Mouse (Mus musculus) MEL (cell line): ENCODE measurements around the gene 0610009B22Rik. TPM values are rescaled to one million over a fixed set of nuclear protein-coding genes. Genes with fewer than 3 reads are reported as not detected.

Experiments
- DNase-seq: peaks from one replicate; pipeline ENCODE4 v3.0.0; 2011; ENCODE audit warnings: low read depth, low spot score
- H3K27ac ChIP-seq: 2 replicates; pipeline ENCODE4 v1.5.1; 2012; ENCODE audit warnings: low read depth, mild to moderate bottlenecking, control low read depth, low read length, moderate library complexity; ENCODE audit not compliant: control insufficient read depth
- H3K27me3 ChIP-seq, 2 experiments: fragments of 150-350 bp in 1 of 2; sonication (generic) in 1 of 2; 2 replicates each; pipeline ENCODE4 v1.6.1; 2012; ENCODE audit warnings: low read length in 2 of 2, mild to moderate bottlenecking in 2 of 2, improper control_type of control experiment in 1 of 2, moderate library complexity in 1 of 2; ENCODE audit not compliant: insufficient read depth in 2 of 2, control insufficient read depth in 1 of 2
- H3K36me3 ChIP-seq, 2 experiments: 2 replicates each; pipeline ENCODE4 v1.6.1; 2012 to 2014; ENCODE audit warnings: low read length in 2 of 2, improper control_type of control experiment in 1 of 2, inconsistent platforms in 1 of 2, mild to moderate bottlenecking in 1 of 2; ENCODE audit not compliant: insufficient read depth in 2 of 2, control insufficient read depth in 1 of 2
- H3K4me1 ChIP-seq, 2 experiments: fragments of 150-350 bp in 1 of 2; sonication (generic) in 1 of 2; 2 replicates each; pipeline ENCODE4 v1.6.1; 2012; ENCODE audit warnings: low read length in 2 of 2, improper control_type of control experiment in 1 of 2, mild to moderate bottlenecking in 1 of 2; ENCODE audit not compliant: insufficient read depth in 2 of 2, control insufficient read depth in 1 of 2
- H3K4me3 ChIP-seq, 2 experiments: fragments of 150-350 bp in 1 of 2; sonication (generic) in 1 of 2; 2 replicates each; pipeline ENCODE4 v1.5.1; 2012; ENCODE audit warnings: low read depth in 2 of 2, low read length in 2 of 2, mild to moderate bottlenecking in 2 of 2, moderate library complexity in 2 of 2, control low read depth in 1 of 2, improper control_type of control experiment in 1 of 2; ENCODE audit not compliant: control insufficient read depth in 1 of 2, insufficient read depth in 1 of 2
- H3K79me2 ChIP-seq: 2 replicates; pipeline ENCODE4 v1.6.1; 2012; ENCODE audit warnings: mild to moderate bottlenecking, low read length, moderate library complexity; ENCODE audit not compliant: control insufficient read depth, poor library complexity, insufficient read depth
- H3K9ac ChIP-seq: 2 replicates; pipeline ENCODE4 v1.6.1; 2012; ENCODE audit warnings: low read depth, mild to moderate bottlenecking, control low read depth, low read length, moderate library complexity; ENCODE audit not compliant: control insufficient read depth, poor library complexity, severe bottlenecking
- H3K9me3 ChIP-seq: fragments of 150-350 bp; sonication (generic); replicated peaks from 2 replicates; pipeline ENCODE4 v1.6.1; 2012; ENCODE audit warnings: mild to moderate bottlenecking, low read length, improper control_type of control experiment, moderate library complexity; ENCODE audit not compliant: insufficient read depth
- CHD1 ChIP-seq: IDR thresholded peaks from 2 replicates; pipeline ENCODE4 v1.6.1; 2012; ENCODE audit warnings: low read depth, mild to moderate bottlenecking, inconsistent platforms, low read length, improper control_type of control experiment
- CHD2 ChIP-seq: IDR thresholded peaks from 2 replicates; pipeline ENCODE4 v1.6.1; 2011; ENCODE audit warnings: low read length, improper control_type of control experiment
- CTCF ChIP-seq, 3 experiments: IDR thresholded peaks in 2 of 3; conservative IDR thresholded peaks in 1 of 3; 2 replicates each; pipeline ENCODE4 v1.5.1; 2011 to 2012; ENCODE audit warnings: low read length in 3 of 3, low read depth in 2 of 3, mild to moderate bottlenecking in 2 of 3, improper control_type of control experiment in 1 of 3, inconsistent platforms in 1 of 3, mixed read lengths in 1 of 3, moderate library complexity in 1 of 3; ENCODE audit not compliant: control insufficient read depth in 1 of 3, insufficient read depth in 1 of 3, poor library complexity in 1 of 3, severe bottlenecking in 1 of 3
- E2F4 ChIP-seq: IDR thresholded peaks from 2 replicates; pipeline ENCODE4 v1.6.1; 2011; ENCODE audit warnings: low read depth, low read length, improper control_type of control experiment, borderline replicate concordance
- EP300 ChIP-seq, 2 experiments: IDR thresholded peaks; 2 replicates each; pipeline ENCODE4 v1.6.1; 2011; ENCODE audit warnings: improper control_type of control experiment in 2 of 2, low read length in 2 of 2, low read depth in 1 of 2, mild to moderate bottlenecking in 1 of 2
- ETS1 ChIP-seq: IDR thresholded peaks from 2 replicates; pipeline ENCODE4 v1.6.1; 2012; ENCODE audit warnings: low read depth, mild to moderate bottlenecking, inconsistent platforms, low read length, improper control_type of control experiment, moderate library complexity
- GABPA ChIP-seq: IDR thresholded peaks from 2 replicates; pipeline ENCODE4 v1.6.1; 2012; ENCODE audit warnings: low read depth, mild to moderate bottlenecking, inconsistent platforms, low read length, improper control_type of control experiment, moderate library complexity
- GATA1 ChIP-seq: IDR thresholded peaks from 2 replicates; pipeline ENCODE4 v1.6.1; 2011; ENCODE audit warnings: low read depth, low read length, improper control_type of control experiment
- HCFC1 ChIP-seq: IDR thresholded peaks from 2 replicates; pipeline ENCODE4 v1.6.1; 2012; ENCODE audit warnings: low read depth, mild to moderate bottlenecking, inconsistent platforms, low read length, improper control_type of control experiment, moderate library complexity
- JUND ChIP-seq: IDR thresholded peaks from 2 replicates; pipeline ENCODE4 v1.6.1; 2011; ENCODE audit warnings: low read depth, mild to moderate bottlenecking, improper control_type of control experiment, low read length
- MAFK ChIP-seq: IDR thresholded peaks from 2 replicates; pipeline ENCODE4 v1.6.1; 2011; ENCODE audit warnings: low read depth, mild to moderate bottlenecking, low read length, improper control_type of control experiment, borderline replicate concordance
- MAX ChIP-seq: IDR thresholded peaks from 2 replicates; pipeline ENCODE4 v1.6.1; 2011; ENCODE audit warnings: low read length, improper control_type of control experiment
- MAZ ChIP-seq: IDR thresholded peaks from 2 replicates; pipeline ENCODE4 v1.6.1; 2012; ENCODE audit warnings: low read depth, mild to moderate bottlenecking, inconsistent platforms, low read length, improper control_type of control experiment
- MYB ChIP-seq: IDR thresholded peaks from 2 replicates; pipeline ENCODE4 v1.6.1; 2011; ENCODE audit warnings: mild to moderate bottlenecking, low read depth, low read length, improper control_type of control experiment
- MYC ChIP-seq: IDR thresholded peaks from 2 replicates; pipeline ENCODE4 v1.6.1; 2011; ENCODE audit warnings: low read depth, mild to moderate bottlenecking, low read length, improper control_type of control experiment, moderate library complexity
- POLR2A ChIP-seq, 2 experiments: IDR thresholded peaks; 2 replicates each; pipeline ENCODE4 v1.6.1; 2011 to 2012; ENCODE audit warnings: low read length in 2 of 2, mild to moderate bottlenecking in 2 of 2, control low read depth in 1 of 2, improper control_type of control experiment in 1 of 2, low read depth in 1 of 2, moderate library complexity in 1 of 2; ENCODE audit not compliant: control insufficient read depth in 1 of 2, insufficient read depth in 1 of 2, poor library complexity in 1 of 2
- POLR2AphosphoS2 ChIP-seq: IDR thresholded peaks from 2 replicates; pipeline ENCODE4 v1.6.1; 2011; ENCODE audit warnings: low read length, improper control_type of control experiment
- POLR2AphosphoS5 ChIP-seq: IDR thresholded peaks from 2 replicates; pipeline ENCODE4 v1.6.1; 2012; ENCODE audit warnings: low read depth, borderline replicate concordance, mild to moderate bottlenecking, inconsistent platforms, low read length, moderate library complexity, mixed read lengths
- RAD21 ChIP-seq: IDR thresholded peaks from 2 replicates; pipeline ENCODE4 v1.6.1; 2011; ENCODE audit warnings: mild to moderate bottlenecking, low read depth, low read length, improper control_type of control experiment
- SIN3A ChIP-seq: IDR thresholded peaks from 2 replicates; pipeline ENCODE4 v1.6.1; 2012; ENCODE audit warnings: low read length, improper control_type of control experiment, inconsistent platforms
- SMC3 ChIP-seq: IDR thresholded peaks from 2 replicates; pipeline ENCODE4 v1.6.1; 2011; ENCODE audit warnings: low read depth, low read length, improper control_type of control experiment
- TAL1 ChIP-seq: IDR thresholded peaks from 2 replicates; pipeline ENCODE4 v1.6.1; 2012; ENCODE audit warnings: mild to moderate bottlenecking, inconsistent platforms, low read length, moderate library complexity, mixed read lengths
- TBP ChIP-seq: IDR thresholded peaks from 2 replicates; pipeline ENCODE4 v1.8.0; 2011; ENCODE audit warnings: low read depth, low read length, improper control_type of control experiment
- TCF12 ChIP-seq: IDR thresholded peaks from 2 replicates; pipeline ENCODE4 v1.6.1; 2014; ENCODE audit warnings: low read depth, mild to moderate bottlenecking, inconsistent platforms, low read length, improper control_type of control experiment, moderate library complexity
- UBTF ChIP-seq: IDR thresholded peaks from 2 replicates; pipeline ENCODE4 v1.6.1; 2012; ENCODE audit warnings: low read depth, mild to moderate bottlenecking, inconsistent platforms, low read length, improper control_type of control experiment, moderate library complexity, borderline replicate concordance; ENCODE audit not compliant: insufficient read depth
- USF1 ChIP-seq: IDR thresholded peaks from 2 replicates; pipeline ENCODE4 v1.6.1; 2014; ENCODE audit warnings: low read depth, mild to moderate bottlenecking, inconsistent platforms, low read length, improper control_type of control experiment, moderate library complexity
- USF2 ChIP-seq, 2 experiments: IDR thresholded peaks; 2 replicates each; pipeline ENCODE4 v1.6.1; 2011 to 2012; ENCODE audit warnings: improper control_type of control experiment in 2 of 2, low read length in 2 of 2, borderline replicate concordance in 1 of 2, inconsistent platforms in 1 of 2, low read depth in 1 of 2, mild to moderate bottlenecking in 1 of 2; ENCODE audit not compliant: insufficient read depth in 1 of 2
- ZC3H11A ChIP-seq: IDR thresholded peaks from 2 replicates; pipeline ENCODE4 v1.6.1; 2012; ENCODE audit warnings: low read depth, mild to moderate bottlenecking, inconsistent platforms, low read length, improper control_type of control experiment
- ZNF384 ChIP-seq: IDR thresholded peaks from 2 replicates; pipeline ENCODE4 v1.6.1; 2012; ENCODE audit warnings: low read depth, mild to moderate bottlenecking, inconsistent platforms, low read length, improper control_type of control experiment
- polyA plus RNA-seq, 2 experiments: library from polyadenylated mRNA; stranded (reverse) in 1 of 2; unstranded in 1 of 2; fragments of >175 nt in 1 of 2; fragments of >200 nt in 1 of 2; gene quantifications; 2 replicates each; pipeline versions ENCODE4 v1.2.1 to v1.2.4; 2012; ENCODE audit warnings: low replicate concordance in 2 of 2, low read depth in 1 of 2; ENCODE audit not compliant: insufficient read length in 2 of 2, insufficient read depth in 1 of 2, missing spikeins in 1 of 2
- total RNA-seq: library from RNA; depleted of rRNA; stranded (reverse); fragments of 300-350 nt; gene quantifications from 2 replicates; pipeline ENCODE4 v1.2.3, GENCODE M21; 2012

The 0610009B22Rik gene
- total and polyA plus RNA-seq, 3 experiments, result 24.4 to 37.7 TPM; not detected in 1

DNA sequence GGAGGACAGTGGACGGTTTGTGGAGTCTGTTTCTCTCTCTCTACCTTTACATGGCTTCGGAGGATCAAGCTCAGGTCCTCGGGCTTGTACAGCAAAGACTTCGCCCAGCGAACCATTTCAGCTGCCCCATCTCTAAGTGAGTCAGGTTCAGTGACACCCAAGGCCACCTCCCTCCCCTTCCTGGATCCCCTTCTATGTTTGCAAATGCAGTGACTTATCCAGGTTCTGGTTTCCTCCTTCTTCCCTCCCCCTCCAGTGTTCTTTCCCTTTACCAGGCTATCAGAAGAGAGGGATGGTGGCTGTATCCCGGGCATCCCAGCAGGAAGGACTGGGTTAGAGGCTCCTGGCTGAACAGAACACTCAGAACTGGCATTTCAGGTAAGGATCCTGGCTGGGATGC lies 34.9 kb downstream of the 0610009B22Rik start:
- H3K4me3 ChIP-seq, result no peak overlapping the region
- DNase-seq, result no peak
- H3K36me3 ChIP-seq, result peaks cover 0 to 4% of the 10 kb centered on the region in 2 experiments; a peak in 1 of 4 replicates
- peaks cover 4 to 7% of the 10 kb centered on the region in 2 experiments for H3K4me1 ChIP-seq
- no peaks in the 10 kb centered on the region for H3K27me3 ChIP-seq
- H3K79me2 ChIP-seq, result peaks cover 3% of the 10 kb centered on the region; the same call in 1 of the 2 replicates
- no peak overlapping the region for H3K9ac ChIP-seq
- H3K9me3 ChIP-seq, result no peaks in the 10 kb centered on the region
- TF ChIP-seq POLR2AphosphoS5, result no peak
- no peak for TF ChIP-seq EP300 (IDR thresholded peaks at IDR 0.05; ENCODE audit: low read depth in 1 of 2, low read length in 2 of 2)
- TF ChIP-seq MYB, result no peak
- no peak for TF ChIP-seq MAX
- TF ChIP-seq RAD21, result no peak
- no peak for TF ChIP-seq UBTF
- TF ChIP-seq SMC3, result no peak
- no peak for TF ChIP-seq ZC3H11A
- TF ChIP-seq HCFC1, result no peak
- no peak for TF ChIP-seq TCF12
- no peak for TF ChIP-seq MYC
- no peak for TF ChIP-seq E2F4
- no peak for TF ChIP-seq USF2 (IDR thresholded peaks at IDR 0.05; ENCODE audit: borderline replicate concordance in 1 of 2, insufficient read depth in 1 of 2, low read depth in 1 of 2, low read length in 2 of 2)
- no peak for TF ChIP-seq MAFK
- TF ChIP-seq ETS1, result no peak
- no peak for TF ChIP-seq TBP
- no peak for TF ChIP-seq CHD2
- no peak for TF ChIP-seq POLR2A (IDR thresholded peaks at IDR 0.05; ENCODE audit: control insufficient read depth in 1 of 2, insufficient read depth in 1 of 2, low read depth in 1 of 2, low read length in 2 of 2, poor library complexity in 1 of 2)
- no peak for TF ChIP-seq USF1
- TF ChIP-seq CHD1, result no peak
- no peak overlapping the region for H3K27ac ChIP-seq

DNA sequence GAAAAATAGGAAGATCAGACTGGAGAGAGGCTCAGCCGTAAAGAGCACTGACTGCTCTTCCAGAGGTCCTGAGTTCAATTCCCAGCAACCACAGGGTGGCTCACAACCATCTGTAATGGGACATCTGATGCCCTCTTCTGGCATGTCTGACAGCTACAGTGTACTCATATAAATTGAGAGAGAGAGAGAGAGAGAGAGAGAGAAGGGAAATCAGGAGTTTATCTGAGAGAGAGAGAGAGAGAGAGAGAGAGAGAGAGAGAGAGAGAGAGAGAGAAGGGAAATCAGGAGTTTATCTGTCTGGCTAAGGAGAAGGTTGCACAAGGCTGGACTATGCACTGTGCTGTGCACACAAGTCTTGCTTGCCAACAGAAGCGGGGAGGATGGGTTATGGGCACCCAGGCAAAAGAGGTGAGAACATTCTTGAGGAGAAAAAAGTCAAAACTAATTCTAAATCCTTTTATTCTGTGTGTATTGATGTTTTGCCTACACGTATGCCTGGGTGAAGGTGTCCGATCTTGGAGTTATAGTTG lies 35.7 kb downstream of the 0610009B22Rik start:
- H3K9me3 ChIP-seq, result no peaks in the 10 kb centered on the region
- no peaks in the 10 kb centered on the region for H3K27me3 ChIP-seq
- H3K36me3 ChIP-seq, result no peaks in the 10 kb centered on the region
- peaks cover 3% of the 10 kb centered on the region; the same call in 1 of the 2 replicates for H3K79me2 ChIP-seq
- TF ChIP-seq JUND, result peak; percentile 95
- no peak for TF ChIP-seq TCF12
- TF ChIP-seq MAZ, result no peak
- no peak for TF ChIP-seq GABPA
- TF ChIP-seq TBP, result no peak
- no peak for TF ChIP-seq SIN3A
- peak in 2 of 3 experiments; percentile 11 to 44; a peak in 2 of 6 replicates for TF ChIP-seq CTCF (IDR thresholded peaks at IDR 0.05 in 2 of 3, conservative IDR thresholded peaks at IDR 0.05 in 1 of 3; ENCODE audit: control insufficient read depth in 1 of 3, insufficient read depth in 1 of 3, low read depth in 2 of 3, low read length in 3 of 3, poor library complexity in 1 of 3, severe bottlenecking in 1 of 3)
- no peak for TF ChIP-seq POLR2AphosphoS2
- no peak for TF ChIP-seq ZNF384
- TF ChIP-seq SMC3, result peak; percentile 23; the same call in 1 of the 2 replicates
- TF ChIP-seq GATA1, result no peak
- no peak for TF ChIP-seq MAFK
- TF ChIP-seq MAX, result no peak
- TF ChIP-seq RAD21, result peak; percentile 1; the same call in 1 of the 2 replicates
- TF ChIP-seq USF2 (IDR thresholded peaks at IDR 0.05; ENCODE audit: borderline replicate concordance in 1 of 2, insufficient read depth in 1 of 2, low read depth in 1 of 2, low read length in 2 of 2), result no peak
- no peak for TF ChIP-seq TAL1
- DNase-seq, result no peak
- H3K9ac ChIP-seq, result no peak overlapping the region
- H3K4me3 ChIP-seq, result no peak overlapping the region
- peaks cover 1 to 2% of the 10 kb centered on the region in 2 experiments; a peak in 1 of 4 replicates for H3K4me1 ChIP-seq
- H3K27ac ChIP-seq, result no peak overlapping the region
